Mouse (Mus musculus) kidney, embryonic 14.5 days (tissue): Measurements from ENCODE around the gene Dmd. TPM values are rescaled to one million over a fixed set of nuclear protein-coding genes. Genes with fewer than 3 reads are reported as not detected.

Source experiments
- ATAC-seq: fragments of 200-750 bp; cut with Nextera tagmentation; 2 replicates; pipeline ENCODE4 v1.8.0; 2017; ENCODE audit warnings: moderate number of reproducible peaks, mild to moderate bottlenecking, moderate TSS enrichment, moderate library complexity; ENCODE audit not compliant: low FRiP score, low TSS enrichment
- H3K27ac ChIP-seq: fragments of 300-500 bp; sonication (generic); 2 replicates; pipeline ENCODE4 v1.5.1; 2014; ENCODE audit warnings: low read depth, mild to moderate bottlenecking, low read length, moderate library complexity, mixed read lengths
- H3K27me3 ChIP-seq: fragments of 300-500 bp; sonication (generic); 2 replicates; pipeline ENCODE4 v1.6.1; 2014; ENCODE audit warnings: mild to moderate bottlenecking, low read length; ENCODE audit not compliant: control insufficient read depth, insufficient read depth
- H3K36me3 ChIP-seq: fragments of 300-500 bp; sonication (generic); 2 replicates; pipeline ENCODE4 v1.6.1; 2014; ENCODE audit warnings: low read length, mixed read lengths; ENCODE audit not compliant: control insufficient read depth, insufficient read depth
- H3K4me1 ChIP-seq: fragments of 300-500 bp; sonication (generic); 2 replicates; pipeline ENCODE4 v1.6.1; 2014; ENCODE audit warnings: low read length, mixed read lengths; ENCODE audit not compliant: control insufficient read depth, insufficient read depth
- H3K4me2 ChIP-seq: fragments of 300-500 bp; sonication (generic); replicated peaks from 2 replicates; pipeline ENCODE4 v1.6.1; 2014; ENCODE audit warnings: low read depth, mild to moderate bottlenecking, low read length
- H3K4me3 ChIP-seq: fragments of 300-500 bp; sonication (generic); 2 replicates; pipeline ENCODE4 v1.5.1; 2014; ENCODE audit warnings: mild to moderate bottlenecking, low read length
- H3K9ac ChIP-seq: fragments of 300-500 bp; sonication (generic); 2 replicates; pipeline ENCODE4 v1.6.1; 2014; ENCODE audit warnings: low read depth, mild to moderate bottlenecking, low read length, moderate library complexity
- H3K9me3 ChIP-seq: fragments of 300-500 bp; sonication (generic); 2 replicates; pipeline ENCODE4 v1.6.1; 2016; ENCODE audit warnings: low read length; ENCODE audit not compliant: control insufficient read depth
- WGBS: fragments of 180-500 bp; shearing (Covaris S2); extraction: QIAGEN DNeasy Blood & Tissue Kit; methylation state at CpG from one replicate; pipeline ENCODE4 v1.1.7; 2014; 5-methylcytosine and 5-hydroxymethylcytosine counted together
- polyA plus RNA-seq: library from polyadenylated mRNA; unstranded; fragments of >200 nt; fragmentation: Nextera tagmentation; extraction: Ambion mirVana; gene quantifications from 2 replicates; pipeline ENCODE4 v1.2.1, GENCODE M21; 2014

The Dmd gene
- polyA plus RNA-seq, 1 experiment from 2014 or later: 29.9 TPM

GRCm38 (mm10) chrX:85049593-85049992 is 2100.9 kb downstream of the Dmd start:
- Histone ChIP-seq H3K27ac (no peak overlapping the region), H3K9ac (no peak overlapping the region), H3K9me3 (no peaks in the 10 kb centered on the region), H3K4me2 (peak overlapping the region; percentile 55; the same call in 1 of the 2 replicates), H3K4me1 (no peaks in the 10 kb centered on the region), H3K4me3 (peak overlapping the region; percentile 54; the same call in 1 of the 2 replicates), H3K27me3 (no peaks in the 10 kb centered on the region), H3K36me3 (no peaks in the 10 kb centered on the region)
- no peak for ATAC-seq
- 15% methylated on average over 3 of the region's 3 CpGs for WGBS

GRCm38 (mm10) chrX:85073602-85074001 is 2124.9 kb downstream of the Dmd start:
- Histone ChIP-seq H3K36me3 (no peaks in the 10 kb centered on the region), H3K9ac (no peak overlapping the region), H3K4me1 (no peaks in the 10 kb centered on the region), H3K27me3 (no peaks in the 10 kb centered on the region), H3K27ac (no peak overlapping the region), H3K9me3 (no peaks in the 10 kb centered on the region), H3K4me2 (no peak overlapping the region), H3K4me3 (no peak overlapping the region)
- WGBS: 64% methylated on average over 4 of the region's 4 CpGs
- ATAC-seq: no peak

- no peak for ATAC-seq
- Histone ChIP-seq H3K36me3 (no peaks in the 10 kb centered on the region), H3K27ac (no peak overlapping the region), H3K4me2 (no peak overlapping the region), H3K4me1 (no peaks in the 10 kb centered on the region), H3K27me3 (no peaks in the 10 kb centered on the region), H3K4me3 (no peak overlapping the region), H3K9me3 (no peaks in the 10 kb centered on the region), H3K9ac (no peak overlapping the region)
- WGBS: 82% methylated on average over 1 of the region's 1 CpGs
Measured at GRCm38 (mm10) chrX:85076845-85077244, 2128.2 kb downstream of the Dmd start.

GRCm38 (mm10) chrX:85077605-85078004 is 2128.9 kb downstream of the Dmd start:
- Histone ChIP-seq H3K9me3 (no peaks in the 10 kb centered on the region), H3K4me3 (no peak overlapping the region), H3K4me1 (no peaks in the 10 kb centered on the region), H3K9ac (no peak overlapping the region), H3K27ac (no peak overlapping the region), H3K27me3 (no peaks in the 10 kb centered on the region), H3K36me3 (no peaks in the 10 kb centered on the region), H3K4me2 (no peak overlapping the region)
- 73% methylated on average over 1 of the region's 1 CpGs for WGBS
- ATAC-seq: no peak

- Histone ChIP-seq H3K9me3 (no peaks in the 10 kb centered on the region), H3K27ac (no peak overlapping the region), H3K4me3 (no peak overlapping the region), H3K4me2 (no peak overlapping the region), H3K36me3 (no peaks in the 10 kb centered on the region), H3K4me1 (no peaks in the 10 kb centered on the region), H3K9ac (no peak overlapping the region), H3K27me3 (no peaks in the 10 kb centered on the region)
- 79% methylated on average over 2 of the region's 2 CpGs for WGBS
- ATAC-seq: no peak
Measured at GRCm38 (mm10) chrX:85079174-85079573, 2130.5 kb downstream of the Dmd start.

- H3K4me2 ChIP-seq: no peak overlapping the region
- H3K9me3 ChIP-seq: no peaks in the 10 kb centered on the region
- no peak overlapping the region for H3K9ac ChIP-seq
- WGBS: 65% methylated on average over 8 of the region's 8 CpGs
- no peaks in the 10 kb centered on the region for H3K27me3 ChIP-seq
- H3K27ac ChIP-seq: no peak overlapping the region
- H3K4me1 ChIP-seq: no peaks in the 10 kb centered on the region
- no peaks in the 10 kb centered on the region for H3K36me3 ChIP-seq
- ATAC-seq: no peak
- no peak overlapping the region for H3K4me3 ChIP-seq
Measured at GRCm38 (mm10) chrX:85084237-85085153, 2135.8 kb downstream of the Dmd start.

- Histone ChIP-seq H3K36me3 (no peaks in the 10 kb centered on the region), H3K27me3 (no peaks in the 10 kb centered on the region), H3K4me3 (no peak overlapping the region), H3K9me3 (no peaks in the 10 kb centered on the region), H3K27ac (no peak overlapping the region), H3K4me1 (no peaks in the 10 kb centered on the region), H3K4me2 (no peak overlapping the region), H3K9ac (no peak overlapping the region)
- WGBS: 71% methylated on average over 7 of the region's 7 CpGs
- no peak for ATAC-seq
Measured at GRCm38 (mm10) chrX:85089506-85089905, 2140.8 kb downstream of the Dmd start.

GRCm38 (mm10) chrX:85093354-85093753 is 2144.7 kb downstream of the Dmd start:
- Histone ChIP-seq H3K9ac (no peak overlapping the region), H3K4me2 (no peak overlapping the region), H3K9me3 (no peaks in the 10 kb centered on the region), H3K27me3 (no peaks in the 10 kb centered on the region), H3K36me3 (no peaks in the 10 kb centered on the region), H3K27ac (no peak overlapping the region), H3K4me1 (no peaks in the 10 kb centered on the region), H3K4me3 (no peak overlapping the region)
- no peak for ATAC-seq

- Histone ChIP-seq H3K4me2 (no peak overlapping the region), H3K4me3 (no peak overlapping the region), H3K9ac (no peak overlapping the region), H3K27ac (no peak overlapping the region), H3K9me3 (no peaks in the 10 kb centered on the region), H3K4me1 (no peaks in the 10 kb centered on the region), H3K36me3 (no peaks in the 10 kb centered on the region), H3K27me3 (no peaks in the 10 kb centered on the region)
- no peak for ATAC-seq
Measured at GRCm38 (mm10) chrX:85098691-85099090, 2150.0 kb downstream of the Dmd start.
